Mouse (Mus musculus) mature B cell (primary cell): ENCODE data around the gene Usp17ld.
"Not testable (repeated sequence)": the region's sequence is repeated elsewhere in the genome, so short reads cannot be mapped to it uniquely, and the experiment has no call there.

Source experiments
- in situ Hi-C: fragments of 300-500 bp; cut with MboI; formaldehyde crosslinking; loops from 2 replicates; pipeline ENCODE4 v1.14.3; 2019

Gene Usp17ld

GRCm38 (mm10) chr7:103252405-103252804 is at the start of gene Usp17ld:
Gene Usp17ld (minus strand): TSS chr7:103252505.
- in situ Hi-C loops = not testable (repeated sequence)

GRCm38 (mm10) chr7:103216696-103217095 is 35.6 kb downstream of the Usp17ld start, which contains the start of gene Olfr594:
Gene Olfr594 (plus strand): TSS chr7:103216996.
- in situ Hi-C loops = no loop called here

GRCm38 (mm10) chr7:103212050-103212449 is 40.3 kb downstream of the Usp17ld start:
- in situ Hi-C loops = not testable (repeated sequence)

GRCm38 (mm10) chr7:103211562-103211961 is 40.7 kb downstream of the Usp17ld start, which contains the start of gene Olfr593:
Gene Olfr593 (plus strand): TSS chr7:103211862.
- in situ Hi-C loops = no loop called here
